Mouse (Mus musculus) megakaryocyte, embryonic 14.5 days (primary cell): ENCODE measurements around the gene Kcnc3. TPM values are rescaled to one million over a fixed set of nuclear protein-coding genes. Genes with fewer than 3 reads are reported as not detected.

Experiments used
- H3K27me3 ChIP-seq: replicated peaks from 2 replicates; pipeline ENCODE3; 2012; ENCODE audit warnings: inconsistent platforms
- H3K36me3 ChIP-seq: replicated peaks from 2 replicates; pipeline ENCODE3; 2012; ENCODE audit warnings: low read length, inconsistent platforms, mixed read lengths
- H3K4me1 ChIP-seq: 2 replicates; pipeline ENCODE4 v1.6.1; 2012; ENCODE audit warnings: inconsistent platforms
- H3K4me3 ChIP-seq: replicated peaks from 2 replicates; pipeline ENCODE3; 2012; ENCODE audit warnings: moderate library complexity, mild to moderate bottlenecking, inconsistent platforms
- H3K9me3 ChIP-seq: 2 replicates; pipeline ENCODE4 v1.6.1; 2012; ENCODE audit warnings: inconsistent platforms
- FLI1 ChIP-seq: IDR thresholded peaks from 2 replicates; pipeline ENCODE4 v1.6.1; 2012; ENCODE audit warnings: low read length, inconsistent platforms, mixed read lengths
- GATA1 ChIP-seq: IDR thresholded peaks from 3 replicates; pipeline ENCODE4 v1.6.1; 2012; ENCODE audit warnings: mixed read lengths, low read length, inconsistent platforms, borderline replicate concordance
- polyA plus RNA-seq: library from polyadenylated mRNA; stranded (reverse); fragments of >175 nt; gene quantifications from 2 replicates; pipeline ENCODE4 v1.2.3, GENCODE M21; 2012; ENCODE audit warnings: low replicate concordance; ENCODE audit not compliant: insufficient read depth

Kcnc3 gene
- polyA plus RNA-seq, 1 experiment: 1.8 TPM

DNA sequence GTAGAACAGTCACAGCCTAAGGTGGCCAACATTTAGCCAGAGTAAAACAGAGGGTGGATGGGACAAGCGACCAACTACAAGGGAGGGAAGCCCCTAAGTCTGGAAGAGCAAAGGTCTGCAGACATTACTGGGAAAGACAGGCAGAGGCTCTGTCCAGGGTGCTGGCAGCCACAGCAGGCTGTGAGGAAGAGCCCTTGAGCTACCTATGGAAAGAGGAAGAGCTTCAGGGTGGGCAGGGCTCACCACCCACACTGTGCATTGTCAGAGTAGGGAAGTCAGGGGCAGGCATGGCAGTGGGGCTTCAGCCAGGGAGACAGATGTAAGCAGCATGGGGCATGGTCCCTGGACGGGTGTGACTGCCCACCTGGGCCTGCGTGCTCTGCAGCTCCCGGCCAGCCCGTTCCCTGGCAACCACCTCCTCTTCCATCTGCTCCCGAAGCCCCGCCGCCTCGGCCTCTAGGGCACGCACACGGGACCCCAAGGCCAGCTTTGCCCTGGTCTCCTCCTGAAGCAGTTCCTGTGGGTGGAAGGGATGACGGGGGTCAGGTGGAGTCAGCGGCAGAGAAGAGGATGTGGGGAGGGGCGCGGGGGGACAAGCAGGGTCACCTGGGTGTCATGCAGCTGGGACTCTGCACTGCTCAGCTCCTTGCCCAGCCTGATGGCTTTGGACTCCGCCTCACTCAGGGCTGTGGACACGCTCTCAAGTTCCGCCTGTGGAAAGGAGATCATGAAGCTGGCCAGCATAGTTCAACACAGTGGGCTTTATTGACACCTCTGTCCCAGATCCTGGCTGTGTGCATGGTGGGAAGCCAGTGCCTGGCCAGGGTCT, 33.5 kb downstream of the Kcnc3 start:
- Histone ChIP-seq H3K4me1 (peaks cover 4% of the 10 kb centered on the region; the same call in 1 of the 2 replicates), H3K27me3 (peaks cover 33% of the 10 kb centered on the region), H3K4me3 (peak overlapping the region; percentile 64), H3K9me3 (peaks cover 31% of the 10 kb centered on the region), H3K36me3 (no peaks in the 10 kb centered on the region)
- TF ChIP-seq FLI1 (no peak), GATA1 (no peak)

DNA sequence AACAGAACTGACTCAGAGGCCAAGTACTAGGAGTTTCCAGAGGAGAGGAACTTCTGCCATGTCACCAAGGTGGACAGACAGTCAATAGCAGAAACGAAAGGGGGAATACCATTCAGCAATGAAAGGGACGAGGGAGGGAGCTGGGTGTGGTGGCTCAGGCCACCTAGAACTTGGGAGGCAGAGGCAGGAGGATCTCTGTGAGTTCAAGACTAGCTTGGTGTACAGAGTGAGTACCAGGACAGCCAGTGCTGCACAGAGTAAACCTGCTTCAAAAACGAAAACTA, 34.0 kb downstream of the Kcnc3 start:
- no peaks in the 10 kb centered on the region for H3K36me3 ChIP-seq
- H3K27me3 ChIP-seq: peaks cover 36% of the 10 kb centered on the region
- H3K9me3 ChIP-seq: peaks cover 27% of the 10 kb centered on the region
- H3K4me3 ChIP-seq: no peak overlapping the region
- TF ChIP-seq FLI1 (no peak), GATA1 (no peak)
- H3K4me1 ChIP-seq: peaks cover 4% of the 10 kb centered on the region; the same call in 1 of the 2 replicates

DNA sequence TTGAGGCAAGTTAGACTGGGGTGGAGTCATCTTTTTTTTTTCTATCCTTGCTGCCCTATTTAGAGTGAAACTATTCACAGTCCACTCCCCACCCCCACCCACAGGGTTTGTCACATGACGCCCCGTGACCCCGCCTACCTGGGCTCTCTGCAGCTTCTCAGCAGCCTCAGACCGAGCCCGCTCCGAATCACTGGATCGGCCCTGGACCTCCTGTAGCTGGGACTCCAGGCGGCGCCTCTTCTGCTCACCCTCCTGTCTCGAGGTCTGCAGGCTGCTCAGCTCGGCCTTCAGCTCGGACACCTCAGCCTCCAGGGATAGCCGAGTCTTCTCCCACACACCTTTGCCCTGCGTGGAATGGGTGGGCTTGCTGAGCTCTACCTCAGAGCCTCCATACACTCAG, 34.4 kb downstream of the Kcnc3 start:
- Histone ChIP-seq H3K4me3 (no peak overlapping the region), H3K4me1 (peaks cover 4% of the 10 kb centered on the region; the same call in 1 of the 2 replicates), H3K27me3 (peaks cover 38% of the 10 kb centered on the region), H3K36me3 (no peaks in the 10 kb centered on the region), H3K9me3 (peaks cover 23% of the 10 kb centered on the region)
- no peak for TF ChIP-seq FLI1
- TF ChIP-seq GATA1: no peak

DNA sequence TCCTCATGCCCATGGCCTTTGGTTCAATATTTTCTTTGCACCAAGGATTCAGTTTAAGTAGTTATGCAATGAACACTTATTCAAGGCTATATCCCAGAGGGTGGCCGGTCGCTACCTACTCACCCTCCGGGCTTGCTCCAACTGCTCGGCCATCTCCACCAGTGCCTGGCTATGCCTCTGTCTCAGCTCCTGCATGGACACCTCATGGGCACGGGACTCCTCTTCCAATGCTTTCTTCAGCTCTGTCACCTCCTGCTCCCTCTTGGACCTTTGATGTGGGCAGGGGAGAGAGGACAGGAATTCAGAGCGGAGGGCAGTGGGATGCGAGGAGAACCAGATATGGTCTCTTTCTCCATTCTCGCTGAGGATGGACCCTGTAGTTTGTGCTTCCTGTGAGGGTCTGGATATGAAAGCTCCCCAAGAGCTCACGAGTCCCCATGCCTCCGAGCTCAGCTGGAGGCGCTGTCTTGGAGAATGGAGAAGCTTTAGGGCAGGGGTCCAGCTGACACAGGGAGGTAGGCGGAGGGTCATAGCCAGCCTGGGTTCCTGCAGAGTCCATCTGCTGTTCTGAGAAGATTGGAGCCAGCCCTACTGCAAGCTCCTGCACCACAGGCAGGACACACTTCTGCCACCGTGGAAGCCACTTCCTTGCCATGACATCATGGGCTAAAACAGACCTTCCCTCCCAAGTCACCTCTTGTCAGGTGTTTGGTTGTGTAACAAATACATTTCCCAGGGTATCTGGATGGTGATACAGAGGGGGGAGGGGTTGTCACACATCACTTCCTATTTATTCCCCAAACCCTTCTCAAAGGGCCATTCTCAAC, 35.0 kb downstream of the Kcnc3 start:
- H3K36me3 ChIP-seq: no peaks in the 10 kb centered on the region

DNA sequence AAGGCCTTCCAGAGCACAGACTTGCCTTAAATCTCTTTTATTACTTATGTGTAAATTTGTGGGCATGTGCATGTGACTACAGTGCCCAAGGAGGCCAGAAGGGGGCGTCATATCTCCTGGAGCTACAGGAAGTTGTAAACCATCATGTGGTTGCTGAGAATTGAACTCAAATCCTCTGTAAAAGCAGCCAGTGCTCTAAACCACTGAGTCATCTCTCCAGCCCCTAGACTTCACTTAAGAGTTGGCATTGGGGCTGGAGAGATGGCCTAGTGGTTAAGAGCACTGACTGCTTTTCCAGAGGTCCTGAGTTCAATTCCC, 35.6 kb downstream of the Kcnc3 start:
- peaks cover 44% of the 10 kb centered on the region for H3K27me3 ChIP-seq
- peaks cover 4% of the 10 kb centered on the region; the same call in 1 of the 2 replicates for H3K4me1 ChIP-seq
- no peaks in the 10 kb centered on the region for H3K36me3 ChIP-seq
- H3K9me3 ChIP-seq: peaks cover 20% of the 10 kb centered on the region
- TF ChIP-seq FLI1: no peak
- TF ChIP-seq GATA1: no peak
- H3K4me3 ChIP-seq: no peak overlapping the region

More for the DNA sequence above, 35.0 kb downstream of the Kcnc3 start:
- TF ChIP-seq FLI1 (no peak), GATA1 (no peak)
- peaks cover 4% of the 10 kb centered on the region; the same call in 1 of the 2 replicates for H3K4me1 ChIP-seq
- H3K9me3 ChIP-seq: peaks cover 23% of the 10 kb centered on the region
- H3K27me3 ChIP-seq: peaks cover 42% of the 10 kb centered on the region
- H3K4me3 ChIP-seq: no peak overlapping the region

DNA sequence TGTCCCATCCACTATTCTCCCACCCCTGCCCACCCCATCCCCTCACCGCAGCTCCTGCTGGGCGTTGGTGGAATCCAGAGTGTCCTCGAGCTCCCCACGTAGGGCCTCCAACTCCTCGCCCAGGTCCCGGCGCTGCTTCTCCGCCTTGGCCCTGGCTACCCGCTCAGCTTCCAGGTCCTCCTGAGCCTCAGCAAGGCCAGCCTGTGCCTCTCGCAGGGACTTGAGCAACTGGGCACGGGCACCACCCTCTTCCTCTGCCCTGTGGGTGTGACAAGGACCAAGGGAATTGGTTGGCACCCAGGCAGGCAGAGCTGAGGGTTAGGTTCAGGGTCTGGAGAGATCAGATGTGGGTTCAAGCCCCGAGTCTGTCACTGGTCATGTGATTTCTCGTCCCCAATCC, 36.5 kb downstream of the Kcnc3 start:
- Histone ChIP-seq H3K36me3 (no peaks in the 10 kb centered on the region), H3K27me3 (peaks cover 48% of the 10 kb centered on the region), H3K9me3 (peaks cover 11% of the 10 kb centered on the region), H3K4me3 (no peak overlapping the region), H3K4me1 (no peaks in the 10 kb centered on the region)
- TF ChIP-seq FLI1: no peak
- TF ChIP-seq GATA1: no peak

DNA sequence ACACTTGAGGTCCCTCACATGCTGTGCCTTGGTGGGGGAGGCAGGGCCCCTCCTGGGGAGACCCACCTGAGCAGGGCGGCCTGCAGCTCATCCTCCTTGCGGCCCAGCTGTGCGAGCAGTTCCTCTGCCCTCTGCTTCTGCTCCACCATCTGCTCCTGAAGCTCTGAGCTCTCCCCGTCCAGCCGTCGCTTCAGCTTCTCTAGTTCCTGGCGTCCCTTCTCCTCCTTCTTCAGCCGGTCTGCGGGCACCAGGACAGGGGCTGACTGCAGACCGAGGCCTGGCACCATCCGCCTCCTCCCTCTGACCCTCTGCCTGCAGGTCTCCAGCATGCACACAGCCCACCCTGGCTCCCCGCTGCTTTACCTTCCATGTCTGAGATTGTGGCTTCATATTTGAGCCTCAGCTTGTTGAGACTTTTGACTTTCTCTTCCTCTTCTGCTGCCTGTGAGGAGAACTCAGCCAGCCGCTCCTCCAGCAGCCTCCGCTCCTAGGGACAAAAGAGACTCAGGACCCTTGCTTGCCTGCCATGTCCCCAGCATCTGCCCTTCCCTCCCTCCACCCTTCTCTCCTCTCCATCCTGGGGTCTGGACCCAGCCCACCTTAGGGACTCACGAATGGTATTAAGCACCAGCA, 38.1 kb downstream of the Kcnc3 start:
- Histone ChIP-seq H3K36me3 (no peaks in the 10 kb centered on the region), H3K9me3 (0 out of 2 replicates have a peak, but pooled peaks cover 5% of the 10 kb centered on the region), H3K4me3 (no peak overlapping the region), H3K27me3 (peaks cover 63% of the 10 kb centered on the region), H3K4me1 (peaks cover 4% of the 10 kb centered on the region; the same call in 1 of the 2 replicates)
- no peak for TF ChIP-seq FLI1

DNA sequence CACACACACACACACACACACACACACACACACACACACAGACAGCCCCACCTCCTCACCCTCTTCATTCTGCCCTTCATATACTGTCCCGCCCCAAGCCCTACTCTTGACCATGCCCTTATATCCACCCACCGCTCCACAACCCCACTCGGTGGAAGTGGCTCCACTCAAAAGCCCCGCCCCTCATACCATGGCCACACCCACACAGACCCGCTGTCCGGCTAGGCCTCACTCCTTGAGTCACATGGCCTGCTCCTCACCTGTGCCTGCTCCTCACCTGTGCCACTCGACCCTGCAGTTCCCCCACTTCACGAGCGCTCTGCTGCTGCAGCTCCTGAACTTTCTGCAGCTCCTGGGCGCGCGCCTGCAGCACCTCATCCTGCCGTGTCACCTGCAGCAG, 40.0 kb downstream of the Kcnc3 start:
- TF ChIP-seq FLI1 (no peak), GATA1 (no peak)
- Histone ChIP-seq H3K4me1 (peaks cover 4% of the 10 kb centered on the region; the same call in 1 of the 2 replicates), H3K36me3 (no peaks in the 10 kb centered on the region), H3K27me3 (peaks cover 66% of the 10 kb centered on the region), H3K9me3 (0 out of 2 replicates have a peak, but pooled peaks cover 5% of the 10 kb centered on the region), H3K4me3 (no peak overlapping the region)

DNA sequence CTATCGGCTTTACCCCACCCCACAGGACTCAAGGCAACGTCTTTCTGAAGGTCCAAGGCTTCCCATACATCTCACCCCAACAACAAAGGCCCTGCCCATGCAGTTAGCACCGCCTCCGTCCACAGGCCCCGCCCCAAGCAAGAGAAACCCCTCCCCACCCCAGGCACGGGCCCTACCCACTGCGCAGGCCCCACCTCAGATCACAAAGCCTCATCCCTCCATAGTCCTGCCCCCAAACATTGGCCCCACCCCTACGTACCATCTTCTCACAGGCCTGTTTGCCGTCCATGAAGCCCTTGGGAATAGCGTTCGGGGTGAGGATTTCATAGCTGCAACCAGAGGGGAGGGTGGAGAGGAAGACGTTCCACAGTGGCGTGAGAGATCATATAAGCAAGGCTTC, 42.2 kb downstream of the Kcnc3 start:
- H3K27me3 ChIP-seq: peaks cover 78% of the 10 kb centered on the region
- H3K36me3 ChIP-seq: no peaks in the 10 kb centered on the region
- H3K9me3 ChIP-seq: 0 out of 2 replicates have a peak, but pooled peaks cover 3% of the 10 kb centered on the region
- TF ChIP-seq GATA1 (no peak), FLI1 (no peak)
- peaks cover 4% of the 10 kb centered on the region; the same call in 1 of the 2 replicates for H3K4me1 ChIP-seq
- no peak overlapping the region for H3K4me3 ChIP-seq

DNA sequence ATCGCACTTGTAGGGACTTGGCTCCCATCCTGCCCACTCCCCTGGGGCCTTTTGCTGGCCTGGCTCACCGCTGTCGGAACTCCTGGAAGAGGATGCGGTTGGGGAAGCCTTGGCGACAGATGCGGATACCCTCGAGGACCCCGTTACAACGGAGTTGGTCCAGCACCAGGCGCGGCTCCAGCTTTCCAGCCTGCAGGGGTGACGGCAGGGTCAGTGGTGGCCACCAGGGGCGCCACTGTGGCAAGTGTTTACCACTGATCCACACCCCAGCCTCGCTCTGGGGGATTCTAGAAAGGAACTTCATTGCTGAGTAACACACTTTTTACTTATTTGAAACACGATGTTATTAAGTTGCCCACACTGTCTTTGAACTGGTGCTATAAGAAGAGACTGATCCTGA, 42.9 kb downstream of the Kcnc3 start:
- Histone ChIP-seq H3K4me3 (no peak overlapping the region), H3K9me3 (0 out of 2 replicates have a peak, but pooled peaks cover 4% of the 10 kb centered on the region), H3K4me1 (peaks cover 4% of the 10 kb centered on the region; the same call in 1 of the 2 replicates), H3K36me3 (no peaks in the 10 kb centered on the region), H3K27me3 (peaks cover 81% of the 10 kb centered on the region)
- no peak for TF ChIP-seq GATA1
